Mouse (Mus musculus) T-cell, adult 2 months (primary cell): ENCODE data around the gene Prpsap1.
"Not testable (repeated sequence)": the region's sequence is repeated elsewhere in the genome, so short reads cannot be mapped to it uniquely, and the experiment has no call there.

Experiments used
- DNase-seq: peaks from one replicate; pipeline ENCODE4 v3.0.0; 2022; ENCODE audit warnings: low spot score

The Prpsap1 gene

DNA sequence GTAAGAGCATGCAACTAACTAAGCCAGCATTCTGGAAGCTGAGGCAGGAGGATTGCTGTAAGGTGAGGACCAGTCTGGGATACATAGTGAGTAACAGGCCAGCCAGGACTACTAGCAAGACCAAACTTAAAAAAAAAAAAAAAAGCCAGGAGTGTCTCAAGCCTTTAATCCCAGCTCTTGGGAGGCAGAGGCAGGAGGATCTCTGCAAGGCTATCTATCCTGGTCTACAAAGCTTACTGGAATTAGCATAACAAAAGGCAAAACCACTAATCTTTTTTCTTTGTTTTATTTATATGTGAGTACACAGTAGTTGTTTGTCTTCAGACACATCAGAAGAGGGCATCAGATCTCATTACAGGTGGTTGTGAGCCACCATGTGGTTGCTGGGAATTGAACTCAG lies 5.8 kb downstream of the Prpsap1 start:
- no peak for DNase-seq

DNA sequence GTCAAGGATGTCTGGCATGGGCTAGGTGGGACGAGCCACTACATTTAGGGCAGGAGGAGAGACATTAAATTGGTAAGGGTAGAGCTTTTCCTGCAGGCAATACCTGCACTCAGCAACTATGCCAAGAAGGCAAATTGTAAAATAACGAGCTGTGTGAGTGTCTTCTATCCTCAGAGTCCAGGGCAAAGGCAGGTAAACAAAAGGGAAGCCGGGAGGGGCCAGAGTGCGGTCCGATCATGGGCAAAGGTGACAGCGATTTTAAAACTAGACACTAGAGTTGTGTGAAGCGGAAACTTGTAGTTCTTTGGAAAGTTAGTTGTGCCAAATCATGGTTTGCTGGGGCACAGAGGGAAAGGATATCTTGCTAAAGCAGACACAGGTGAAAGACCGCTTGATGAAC lies 9.7 kb downstream of the Prpsap1 start:
- no peak for DNase-seq

- no peak for DNase-seq
Measured at GRCm38 (mm10) chr11:116481776-116482175, 12.2 kb downstream of the Prpsap1 start.

GRCm38 (mm10) chr11:116480975-116481374 lies 13.0 kb downstream of the Prpsap1 start:
- no peak for DNase-seq

DNA sequence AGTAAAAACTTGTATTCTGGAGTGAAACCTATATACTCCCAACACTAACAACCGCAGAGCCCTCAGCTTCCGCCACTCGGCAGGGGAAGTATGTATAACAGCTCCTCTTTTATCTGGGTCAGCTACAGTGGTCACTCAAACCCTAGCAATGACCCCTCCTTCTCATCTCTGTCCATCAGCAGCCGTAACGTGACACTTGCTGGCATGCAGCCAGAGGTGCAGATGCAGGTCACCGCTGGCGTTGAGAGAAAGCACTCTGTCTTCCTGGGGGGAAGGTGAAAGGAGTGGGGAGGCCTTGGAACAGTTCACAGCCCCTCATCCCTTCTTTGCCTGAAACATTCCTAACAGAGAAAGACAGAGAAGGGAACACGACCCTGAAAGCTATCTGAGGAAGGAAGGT lies 14.2 kb downstream of the Prpsap1 start:
- no peak for DNase-seq

- DNase-seq = no peak
Measured at GRCm38 (mm10) chr11:116478978-116479377, 15.0 kb downstream of the Prpsap1 start.

- DNase-seq = no peak
Measured at GRCm38 (mm10) chr11:116477160-116477759, 16.7 kb downstream of the Prpsap1 start.

DNA sequence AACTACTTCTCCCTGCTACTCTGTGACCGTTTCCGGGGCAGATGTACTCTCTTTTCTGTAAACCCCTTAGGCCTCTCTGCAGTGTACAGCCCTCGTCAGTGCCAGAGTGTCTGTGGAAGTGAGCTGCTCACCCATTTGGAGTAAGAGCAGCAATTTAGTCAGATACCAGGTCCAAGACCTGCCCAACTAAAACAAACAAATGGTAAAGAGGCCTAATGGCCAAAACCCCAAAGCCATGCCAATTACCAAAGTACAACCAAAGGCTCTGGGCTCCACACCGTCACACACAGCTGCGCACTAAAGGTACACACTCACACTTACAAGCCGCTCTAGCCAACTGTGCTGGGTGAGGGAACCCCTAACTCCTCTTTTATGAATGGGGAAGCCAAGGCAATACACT lies 17.3 kb downstream of the Prpsap1 start:
- no peak for DNase-seq

- no peak for DNase-seq
Measured at GRCm38 (mm10) chr11:116476041-116476440, 18.0 kb downstream of the Prpsap1 start.

DNA sequence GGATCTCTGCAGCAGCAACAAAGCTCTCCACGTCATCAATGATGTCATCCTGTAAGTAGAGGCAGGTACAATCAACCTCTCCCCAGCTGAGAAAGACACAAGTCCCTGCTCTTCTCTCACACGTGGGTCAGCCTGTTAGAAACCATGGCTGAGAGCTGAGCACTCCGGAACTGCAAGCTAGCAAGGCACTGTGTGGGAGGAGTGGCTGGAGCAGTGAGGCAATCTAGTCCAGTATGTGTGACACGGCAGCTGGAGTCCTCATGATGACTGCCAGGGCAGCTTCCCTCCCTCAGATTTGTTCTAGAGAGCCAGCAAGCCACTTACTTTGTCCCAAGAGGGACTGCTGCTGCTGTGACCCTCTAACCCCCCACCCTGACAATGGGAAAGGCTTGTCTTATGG lies 21.7 kb downstream of the Prpsap1 start:
- no peak for DNase-seq

GRCm38 (mm10) chr11:116470896-116471295 lies 23.1 kb downstream of the Prpsap1 start:
- no peak for DNase-seq

- no peak for DNase-seq
Measured at GRCm38 (mm10) chr11:116470249-116470648, 23.8 kb downstream of the Prpsap1 start.

GRCm38 (mm10) chr11:116468338-116468737 lies 25.7 kb downstream of the Prpsap1 start:
- DNase-seq = not testable (repeated sequence)

DNA sequence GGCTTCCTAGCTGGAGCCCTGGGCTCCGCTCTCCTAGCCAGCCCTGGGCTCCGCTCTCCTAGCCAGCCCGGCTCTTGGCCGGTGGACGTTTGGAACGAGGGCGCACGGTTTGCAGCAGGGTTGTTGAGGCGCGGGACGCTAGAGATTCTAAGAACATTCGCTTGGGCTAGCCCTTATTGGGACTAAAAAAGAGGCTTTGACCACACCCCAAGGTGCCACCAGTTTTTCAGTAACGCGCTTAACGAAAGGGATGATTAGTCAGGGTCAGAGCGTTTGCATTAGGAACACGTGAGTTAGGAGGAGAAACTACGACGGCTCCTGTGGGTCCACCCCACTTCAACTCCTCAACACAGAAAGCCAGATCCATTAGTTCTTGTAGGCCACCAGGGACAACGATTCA lies 27.9 kb downstream of the Prpsap1 start, which contains the start of gene Qrich2:
Qrich2 (minus strand) TSS at position 101 of the 400 bp plus-strand sequence.
- DNase-seq = no peak

DNA sequence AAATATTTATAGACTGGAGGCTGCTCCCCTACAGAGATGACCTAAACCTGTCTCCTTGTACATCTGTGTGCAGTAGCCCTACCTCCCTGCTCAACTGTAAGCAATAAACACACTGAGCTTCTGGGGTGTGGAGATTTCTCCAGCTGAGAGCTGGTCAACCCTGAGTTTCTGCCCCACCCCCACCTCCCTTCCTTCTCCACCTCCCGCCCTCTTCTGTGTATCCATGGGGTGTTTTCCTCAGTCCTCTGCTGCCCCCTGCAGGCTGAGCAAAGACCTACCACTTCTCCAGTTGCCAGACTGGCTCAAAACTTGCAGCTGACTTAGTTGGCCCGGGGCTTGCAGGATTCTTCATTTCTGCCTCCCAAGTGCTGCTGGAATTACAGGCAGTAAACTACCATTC lies 30.2 kb downstream of the Prpsap1 start:
- DNase-seq = peak; percentile 65

DNA sequence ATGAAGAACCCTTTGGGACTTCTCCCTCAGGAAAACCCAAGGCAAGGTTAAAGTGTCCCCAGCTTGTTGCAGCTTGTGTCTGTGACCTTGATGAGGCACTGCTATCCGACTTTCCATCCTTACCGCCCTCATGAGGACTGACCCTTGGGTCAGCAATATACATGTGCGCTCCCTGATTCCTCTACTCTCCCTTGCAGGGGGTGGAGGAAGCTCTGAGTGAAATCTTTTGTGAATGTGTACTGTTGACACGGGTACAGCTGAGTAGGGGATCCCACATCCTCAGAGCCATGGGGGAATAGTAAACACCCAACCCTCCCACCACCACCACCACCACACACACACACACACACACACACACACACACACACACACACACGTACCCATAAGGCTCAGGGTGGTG lies 30.7 kb downstream of the Prpsap1 start:
- no peak for DNase-seq

GRCm38 (mm10) chr11:116459786-116460185 lies 34.2 kb downstream of the Prpsap1 start:
- no peak for DNase-seq

DNA sequence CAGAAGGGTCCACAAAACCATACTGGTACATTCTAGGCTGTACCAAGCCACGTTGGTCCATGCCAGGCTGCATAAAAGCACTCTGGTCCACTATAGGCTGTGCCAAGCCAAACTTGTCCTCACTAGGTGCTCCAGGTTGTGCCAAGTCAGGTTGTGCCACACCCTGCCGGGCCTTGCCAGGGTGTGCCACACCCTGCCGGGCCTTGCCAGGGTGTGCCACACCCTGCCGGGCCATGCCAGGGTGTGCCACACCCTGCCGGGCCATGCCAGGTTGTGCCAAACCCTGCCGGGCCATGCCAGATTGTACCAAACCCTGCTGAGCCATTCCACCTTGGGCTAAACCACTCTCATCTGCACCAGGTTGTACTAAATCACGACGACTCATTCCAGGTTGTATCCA lies 37.8 kb downstream of the Prpsap1 start:
- no peak for DNase-seq

- DNase-seq = no peak
Measured at GRCm38 (mm10) chr11:116453889-116454288, 40.1 kb downstream of the Prpsap1 start.

GRCm38 (mm10) chr11:116449341-116449740 lies 44.7 kb downstream of the Prpsap1 start:
- DNase-seq = no peak

DNA sequence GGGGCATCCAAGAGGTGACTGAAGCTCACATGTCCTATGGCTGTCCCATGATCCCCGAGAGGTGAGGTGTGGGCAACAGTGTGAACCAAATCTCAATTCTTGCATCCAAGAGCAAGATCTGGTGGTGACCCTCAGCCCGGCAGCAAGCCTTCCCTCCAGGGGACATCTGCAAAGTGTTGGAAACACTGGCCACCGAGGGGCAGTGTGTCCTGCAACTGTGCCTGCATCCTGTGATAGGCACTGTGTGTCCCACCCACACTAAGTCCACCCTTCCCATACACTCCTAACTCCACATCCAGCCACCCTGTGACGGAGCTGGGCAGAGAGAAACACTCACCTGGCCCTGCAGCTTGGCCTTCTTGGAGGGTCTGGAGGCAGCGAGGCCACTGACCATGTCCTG lies 46.2 kb downstream of the Prpsap1 start:
- DNase-seq = no peak

GRCm38 (mm10) chr11:116446308-116446887 lies 47.6 kb downstream of the Prpsap1 start:
- no peak for DNase-seq

DNA sequence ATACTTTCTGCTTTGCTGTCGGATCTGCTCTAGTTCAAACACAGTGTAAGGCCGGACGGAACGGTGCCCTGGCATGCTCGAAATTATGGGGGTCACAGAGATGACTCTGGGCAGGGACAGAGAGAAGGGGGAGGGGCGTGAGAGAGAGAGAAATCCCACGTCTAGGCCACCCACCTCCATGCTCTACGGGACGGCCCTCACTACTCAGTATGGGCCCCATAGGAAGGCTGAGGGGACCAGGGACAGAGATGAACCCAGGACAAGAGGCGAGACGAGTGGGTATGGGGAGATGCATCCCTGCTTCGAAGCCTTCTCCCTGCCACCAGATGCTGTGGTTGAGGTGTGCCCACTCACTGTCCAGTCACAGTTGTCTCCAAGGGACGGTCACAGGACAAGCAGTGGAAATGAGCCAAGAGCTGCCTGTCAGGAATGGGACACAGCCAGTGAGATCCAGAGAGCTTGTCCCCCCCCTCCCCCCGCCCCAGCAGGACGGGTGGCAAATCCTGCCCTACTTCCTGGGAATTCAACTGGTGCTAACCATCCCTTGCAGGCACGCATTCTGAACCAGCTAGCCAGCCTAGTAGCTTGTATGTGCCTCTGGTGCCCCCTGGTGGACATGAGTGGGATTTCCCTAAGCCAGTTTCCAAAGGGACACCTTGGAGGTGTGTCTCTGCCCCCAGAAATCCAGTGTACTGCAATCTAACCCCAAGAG lies 48.2 kb downstream of the Prpsap1 start:
- DNase-seq = peak; percentile 87
